Mouse (Mus musculus) G1E-ER4 (cell line): Measurements from ENCODE around the gene Hspb9. TPM values are rescaled to one million over a fixed set of nuclear protein-coding genes. Genes with fewer than 3 reads are reported as not detected.

Experiments used
- GATA1 ChIP-seq: IDR thresholded peaks from one replicate; pipeline ENCODE4 v1.8.0; 2012; ENCODE audit warnings: low read length, inconsistent platforms
- polyA plus RNA-seq: library from polyadenylated mRNA; stranded (reverse); fragments of >175 nt; gene quantifications from 2 replicates; pipeline ENCODE4 v1.2.3, GENCODE M21; 2012

Hspb9 gene
- polyA plus RNA-seq, 1 experiment, result 0.37 TPM

GRCm38 (mm10) chr11:100701301-100701700 is 12.3 kb upstream of the Hspb9 start:
- TF ChIP-seq GATA1, result no peak

GRCm38 (mm10) chr11:100702081-100702851 is 11.4 kb upstream of the Hspb9 start:
- TF ChIP-seq GATA1, result no peak

GRCm38 (mm10) chr11:100702906-100703305 is 10.7 kb upstream of the Hspb9 start:
- TF ChIP-seq GATA1, result no peak

GRCm38 (mm10) chr11:100703366-100703765 is 10.3 kb upstream of the Hspb9 start:
- TF ChIP-seq GATA1, result no peak

GRCm38 (mm10) chr11:100703851-100704531 is 9.7 kb upstream of the Hspb9 start, which contains the start of gene Dhx58:
Gene Dhx58, minus strand, starts transcription at chr11:100704271.
- TF ChIP-seq GATA1, result no peak

GRCm38 (mm10) chr11:100705095-100705747 is 8.4 kb upstream of the Hspb9 start:
- no peak for TF ChIP-seq GATA1

- no peak for TF ChIP-seq GATA1
These were observed 4.3 kb upstream of the Hspb9 start for GRCm38 (mm10) chr11:100709201-100709810.

GRCm38 (mm10) chr11:100710528-100710927 is 3.1 kb upstream of the Hspb9 start:
- TF ChIP-seq GATA1, result no peak

- no peak for TF ChIP-seq GATA1
These were observed 2.7 kb upstream of the Hspb9 start for GRCm38 (mm10) chr11:100710977-100711376.

GRCm38 (mm10) chr11:100711783-100712615 is 1.7 kb upstream of the Hspb9 start, which contains the start of gene Kat2a:
Gene Kat2a, minus strand, starts transcription at chr11:100712465.
- no peak for TF ChIP-seq GATA1

GRCm38 (mm10) chr11:100713174-100713573 is 476 bp upstream of the Hspb9 start:
- TF ChIP-seq GATA1, result no peak

GRCm38 (mm10) chr11:100714534-100714915 is 875 bp downstream of the Hspb9 start:
- TF ChIP-seq GATA1, result no peak

GRCm38 (mm10) chr11:100714948-100715347 is 1.3 kb downstream of the Hspb9 start:
- no peak for TF ChIP-seq GATA1

- TF ChIP-seq GATA1, result no peak
These were observed 3.0 kb downstream of the Hspb9 start for GRCm38 (mm10) chr11:100716649-100717048.

GRCm38 (mm10) chr11:100718462-100718861 is 4.8 kb downstream of the Hspb9 start:
- TF ChIP-seq GATA1, result no peak
